Mouse (Mus musculus) cortical plate, adult 2 months (tissue): ENCODE measurements around the gene Dync1i2.

Experiments used
- CTCF ChIP-seq: fragments of 200-500 bp; IDR thresholded peaks from 2 replicates; pipeline ENCODE4 v1.5.1; 2011; ENCODE audit warnings: mild to moderate bottlenecking, control low read depth, low read length; ENCODE audit not compliant: insufficient read depth; ENCODE audit errors: extremely low read depth
- POLR2A ChIP-seq: fragments of 200-500 bp; IDR thresholded peaks from 2 replicates; pipeline ENCODE4 v1.6.1; 2011; ENCODE audit warnings: mild to moderate bottlenecking, low read length, control low read depth; ENCODE audit not compliant: insufficient read depth; ENCODE audit errors: extremely low read depth

- TF ChIP-seq CTCF (no peak), POLR2A (no peak)
These were observed 43.3 kb downstream of the Dync1i2 start for GRCm38 (mm10) chr2:71254836-71255235.
